Mouse (Mus musculus): Measurements from ENCODE around the gene Rap1gap2.

- TF ChIP-seq POLR2A (IDR thresholded peaks at IDR 0.05; ENCODE audit: borderline replicate concordance, insufficient read depth, low read length) = no peak
- no peak for TF ChIP-seq CTCF (IDR thresholded peaks at IDR 0.05; ENCODE audit: borderline replicate concordance, insufficient read depth, low read depth, low read length)
Observed at GRCm38 (mm10) chr11:74592246-74592645, 18.5 kb downstream of the Rap1gap2 start.

All from cerebellum, adult 2 months (tissue).